Mouse (Mus musculus) liver (tissue): Measurements from ENCODE around the gene Foxm1.

Experiments used
- DNase-seq: peaks from one replicate; pipeline ENCODE4 v3.0.0-alpha.2; 2020; ENCODE audit warnings: mixed read lengths

The Foxm1 gene

GRCm38 (mm10) chr6:128362381-128363006 lies at the start of gene Foxm1, which contains the start of gene Rhno1:
Foxm1 (plus strand) TSS chr6:128362967.
Rhno1 (minus strand) TSS chr6:128362911.
- peak; percentile 92 for DNase-seq

- no peak for DNase-seq
These were observed 48.0 kb upstream of the Foxm1 start for GRCm38 (mm10) chr6:128314796-128315195.

- no peak for DNase-seq
These were observed 47.2 kb upstream of the Foxm1 start for GRCm38 (mm10) chr6:128315597-128315996.

GRCm38 (mm10) chr6:128318317-128318716 lies 44.5 kb upstream of the Foxm1 start:
- peak; percentile 47 for DNase-seq

- DNase-seq, result peak; percentile 64
These were observed 28.2 kb upstream of the Foxm1 start for GRCm38 (mm10) chr6:128334397-128335124.

- no peak for DNase-seq
These were observed 25.3 kb upstream of the Foxm1 start for GRCm38 (mm10) chr6:128337467-128337866.

GRCm38 (mm10) chr6:128338876-128339275 lies 23.9 kb upstream of the Foxm1 start:
- no peak for DNase-seq

GRCm38 (mm10) chr6:128341956-128342723 lies 20.6 kb upstream of the Foxm1 start:
- no peak for DNase-seq

GRCm38 (mm10) chr6:128345623-128346022 lies 17.1 kb upstream of the Foxm1 start:
- DNase-seq, result no peak

GRCm38 (mm10) chr6:128346782-128347181 lies 16.0 kb upstream of the Foxm1 start:
- no peak for DNase-seq

GRCm38 (mm10) chr6:128349711-128350110 lies 13.1 kb upstream of the Foxm1 start:
- no peak for DNase-seq

- no peak for DNase-seq
These were observed 8.6 kb upstream of the Foxm1 start for GRCm38 (mm10) chr6:128354140-128354539.

- peak; percentile 24 for DNase-seq
These were observed 7.5 kb upstream of the Foxm1 start for GRCm38 (mm10) chr6:128355201-128355681.

GRCm38 (mm10) chr6:128355726-128356416 lies 6.9 kb upstream of the Foxm1 start, which contains the start of gene Tulp3:
Tulp3 (minus strand) TSS chr6:128355851.
- peak; percentile 94 for DNase-seq

GRCm38 (mm10) chr6:128358999-128359398 lies 3.8 kb upstream of the Foxm1 start:
- DNase-seq, result peak; percentile 50

GRCm38 (mm10) chr6:128361901-128362300 lies 866 bp upstream of the Foxm1 start:
- no peak for DNase-seq

GRCm38 (mm10) chr6:128363007-128363825 lies 449 bp downstream of the Foxm1 start:
- DNase-seq, result peak; percentile 61

- DNase-seq, result no peak
These were observed 2.0 kb downstream of the Foxm1 start for GRCm38 (mm10) chr6:128364721-128365120.

- DNase-seq, result no peak
These were observed 3.7 kb downstream of the Foxm1 start for GRCm38 (mm10) chr6:128366466-128366865.

- peak; percentile 20 for DNase-seq
These were observed 7.3 kb downstream of the Foxm1 start for GRCm38 (mm10) chr6:128370040-128370439.

- DNase-seq, result no peak
These were observed 12.4 kb downstream of the Foxm1 start, which contains the start of the genes Tex52 and Gm44596 for GRCm38 (mm10) chr6:128375192-128375591. Tex52 (plus strand) TSS chr6:128375456. Gm44596 (plus strand) TSS chr6:128375503.
